Mouse (Mus musculus): ENCODE measurements around the gene Clpp. TPM values are rescaled to one million over a fixed set of nuclear protein-coding genes. Genes with fewer than 3 reads are reported as not detected.

The Clpp gene
- 109 TPM for polyA plus RNA-seq (2015; fragmentation: Illumina TruSeq; extraction: RNeasy Lipid Tissue Mini Kit (QIAGEN cat#74804); ENCODE audit: low read depth, low replicate concordance)

GRCm38 (mm10) chr17:56990115-56990746 lies at the start of gene Clpp:
Clpp (plus strand) TSS chr17:56990305.

GRCm38 (mm10) chr17:56982013-56982412 lies 8.1 kb upstream of the Clpp start, which contains the start of gene Acer1:
Acer1 (minus strand) TSS chr17:56982126.

GRCm38 (mm10) chr17:56997029-56997667 lies 7.0 kb downstream of the Clpp start, which contains the start of gene Alkbh7:
Alkbh7 (plus strand) TSS chr17:56997339.

GRCm38 (mm10) chr17:56999968-57000609 lies 10.0 kb downstream of the Clpp start, which contains the start of gene Pspn:
Pspn (minus strand) TSS chr17:57000018.

GRCm38 (mm10) chr17:57011236-57012141 lies 21.4 kb downstream of the Clpp start, which contains the start of the genes Gtf2f1 and Gm17949:
Gtf2f1 (minus strand) TSS chr17:57011288.
Gm17949 (plus strand) TSS chr17:57011469.

GRCm38 (mm10) chr17:57030931-57031660 lies 41.0 kb downstream of the Clpp start, which contains the start of gene Khsrp:
Khsrp (minus strand) TSS chr17:57031522.

GRCm38 (mm10) chr17:57041554-57041953 lies 51.4 kb downstream of the Clpp start, which contains the start of gene Slc25a41:
Slc25a41 (minus strand) TSS chr17:57041654.

Other genes starting within 250 kb of the Clpp start
- 2.6 TPM for gene Nrtn, start 232.8 kb upstream of the Clpp start, polyA plus RNA-seq (2015; fragmentation: Illumina TruSeq; extraction: RNeasy Lipid Tissue Mini Kit (QIAGEN cat#74804); ENCODE audit: low read depth, low replicate concordance)
- 73.7 TPM for gene Dus3l, start 225.5 kb upstream of the Clpp start, polyA plus RNA-seq (2015; fragmentation: Illumina TruSeq; extraction: RNeasy Lipid Tissue Mini Kit (QIAGEN cat#74804); ENCODE audit: low read depth, low replicate concordance)
- gene Prr22, start 220.1 kb upstream of the Clpp start, polyA plus RNA-seq (2015; fragmentation: Illumina TruSeq; extraction: RNeasy Lipid Tissue Mini Kit (QIAGEN cat#74804); ENCODE audit: low read depth, low replicate concordance) = 1.7 TPM
- 2.1 TPM for gene Rfx2, start 159.3 kb upstream of the Clpp start, polyA plus RNA-seq (2015; fragmentation: Illumina TruSeq; extraction: RNeasy Lipid Tissue Mini Kit (QIAGEN cat#74804); ENCODE audit: low read depth, low replicate concordance)
- gene Acsbg2, start 115.9 kb upstream of the Clpp start, polyA plus RNA-seq (2015; fragmentation: Illumina TruSeq; extraction: RNeasy Lipid Tissue Mini Kit (QIAGEN cat#74804); ENCODE audit: low read depth, low replicate concordance) = not detected
- 0.33 TPM for gene 1700061G19Rik, start 114.8 kb upstream of the Clpp start, polyA plus RNA-seq (2015; fragmentation: Illumina TruSeq; extraction: RNeasy Lipid Tissue Mini Kit (QIAGEN cat#74804); ENCODE audit: low read depth, low replicate concordance)
- gene Mllt1, start 54.9 kb upstream of the Clpp start, polyA plus RNA-seq (2015; fragmentation: Illumina TruSeq; extraction: RNeasy Lipid Tissue Mini Kit (QIAGEN cat#74804); ENCODE audit: low read depth, low replicate concordance) = 54.9 TPM
- not detected for gene Acer1, start 8.2 kb upstream of the Clpp start, polyA plus RNA-seq (2015; fragmentation: Illumina TruSeq; extraction: RNeasy Lipid Tissue Mini Kit (QIAGEN cat#74804); ENCODE audit: low read depth, low replicate concordance)
- 39.4 TPM for gene Alkbh7, start 7.0 kb downstream of the Clpp start, polyA plus RNA-seq (2015; fragmentation: Illumina TruSeq; extraction: RNeasy Lipid Tissue Mini Kit (QIAGEN cat#74804); ENCODE audit: low read depth, low replicate concordance)
- gene Pspn, start 9.7 kb downstream of the Clpp start, polyA plus RNA-seq (2015; fragmentation: Illumina TruSeq; extraction: RNeasy Lipid Tissue Mini Kit (QIAGEN cat#74804); ENCODE audit: low read depth, low replicate concordance) = not detected
- gene Gtf2f1, start 21.0 kb downstream of the Clpp start, polyA plus RNA-seq (2015; fragmentation: Illumina TruSeq; extraction: RNeasy Lipid Tissue Mini Kit (QIAGEN cat#74804); ENCODE audit: low read depth, low replicate concordance) = 70.7 TPM
- gene Gm17949, start 21.2 kb downstream of the Clpp start, polyA plus RNA-seq (2015; fragmentation: Illumina TruSeq; extraction: RNeasy Lipid Tissue Mini Kit (QIAGEN cat#74804); ENCODE audit: low read depth, low replicate concordance) = not detected
- 44.1 TPM for gene Khsrp, start 41.2 kb downstream of the Clpp start, polyA plus RNA-seq (2015; fragmentation: Illumina TruSeq; extraction: RNeasy Lipid Tissue Mini Kit (QIAGEN cat#74804); ENCODE audit: low read depth, low replicate concordance)
- gene Slc25a41, start 51.3 kb downstream of the Clpp start, polyA plus RNA-seq (2015; fragmentation: Illumina TruSeq; extraction: RNeasy Lipid Tissue Mini Kit (QIAGEN cat#74804); ENCODE audit: low read depth, low replicate concordance) = not detected
- gene Crb3, start 68.8 kb downstream of the Clpp start, polyA plus RNA-seq (2015; fragmentation: Illumina TruSeq; extraction: RNeasy Lipid Tissue Mini Kit (QIAGEN cat#74804); ENCODE audit: low read depth, low replicate concordance) = 1.5 TPM
- 246 TPM for gene Slc25a23, start 69.6 kb downstream of the Clpp start, polyA plus RNA-seq (2015; fragmentation: Illumina TruSeq; extraction: RNeasy Lipid Tissue Mini Kit (QIAGEN cat#74804); ENCODE audit: low read depth, low replicate concordance)
- gene Dennd1c, start 88.2 kb downstream of the Clpp start, polyA plus RNA-seq (2015; fragmentation: Illumina TruSeq; extraction: RNeasy Lipid Tissue Mini Kit (QIAGEN cat#74804); ENCODE audit: low read depth, low replicate concordance) = 1.8 TPM
- 670 TPM for gene Tubb4a, start 97.5 kb downstream of the Clpp start, polyA plus RNA-seq (2015; fragmentation: Illumina TruSeq; extraction: RNeasy Lipid Tissue Mini Kit (QIAGEN cat#74804); ENCODE audit: low read depth, low replicate concordance)
- gene Tnfsf9, start 115.0 kb downstream of the Clpp start, polyA plus RNA-seq (2015; fragmentation: Illumina TruSeq; extraction: RNeasy Lipid Tissue Mini Kit (QIAGEN cat#74804); ENCODE audit: low read depth, low replicate concordance) = 0.73 TPM
- not detected for gene Cd70, start 159.5 kb downstream of the Clpp start, polyA plus RNA-seq (2015; fragmentation: Illumina TruSeq; extraction: RNeasy Lipid Tissue Mini Kit (QIAGEN cat#74804); ENCODE audit: low read depth, low replicate concordance)
- gene Tnfsf14, start 203.9 kb downstream of the Clpp start, polyA plus RNA-seq (2015; fragmentation: Illumina TruSeq; extraction: RNeasy Lipid Tissue Mini Kit (QIAGEN cat#74804); ENCODE audit: low read depth, low replicate concordance) = not detected
- gene C3, start 237.8 kb downstream of the Clpp start, polyA plus RNA-seq (2015; fragmentation: Illumina TruSeq; extraction: RNeasy Lipid Tissue Mini Kit (QIAGEN cat#74804); ENCODE audit: low read depth, low replicate concordance) = 1.1 TPM